9 mouse cellular contexts compared by ENCODE assay signal in the genomic region with DNA sequence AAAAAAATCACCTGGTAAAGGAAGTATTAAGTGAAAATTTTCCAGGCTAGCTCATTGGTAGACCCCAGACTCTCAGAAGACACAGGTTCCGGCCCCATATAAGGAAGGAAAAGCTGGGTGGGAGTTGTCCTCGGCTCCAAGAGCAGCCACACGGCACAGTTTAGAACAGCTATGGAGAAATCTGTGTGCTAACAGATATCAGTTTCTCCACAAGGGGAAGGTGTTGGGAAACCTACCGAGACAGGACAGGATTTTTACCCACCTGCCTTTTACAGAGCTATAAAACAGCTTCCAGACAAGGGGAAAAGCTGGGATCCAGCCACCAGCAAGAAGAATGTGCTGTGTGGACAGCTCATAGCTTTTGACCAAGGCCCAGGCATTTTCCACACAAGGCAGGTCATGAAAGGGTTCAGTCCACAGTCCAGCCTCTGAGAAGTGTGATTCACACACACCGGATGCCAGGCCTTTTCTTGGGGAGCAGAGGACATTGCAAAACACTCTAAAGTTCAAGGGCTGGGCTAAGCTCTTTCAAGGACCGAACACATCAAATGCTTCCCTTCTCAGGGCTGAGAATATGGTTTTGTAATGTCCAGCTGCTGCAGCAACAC. TPM values are rescaled to one million over a fixed set of nuclear protein-coding genes. Genes with fewer than 3 reads are reported as not detected.
DNase-seq lines count a peak whose midpoint lies in the region; ATAC-seq lines count a peak whose summit lies in the region.
"Had no signal": no experiment of that assay in that cellular context is flagged by ENCODE, and none has a peak within 500 bp of the region (broad histone marks: within the 10 kb centered on the region; RNA-seq: fewer than 3 reads in every experiment).

No protein-coding gene starts in this region.

- H3K27me3 ChIP-seq in heart, embryonic 10.5 days (ENCODE audit: insufficient read depth, poor library complexity, severe bottlenecking), result no peaks in the 10 kb centered on the region
- H3K27me3 ChIP-seq in embryonic facial prominence, embryonic 14.5 days (replicated peaks; ENCODE audit: control insufficient read depth, insufficient read depth, low read length), result no peaks in the 10 kb centered on the region

- no peak overlapping the region for H3K4me2 ChIP-seq in embryonic facial prominence, embryonic 14.5 days (ENCODE audit: low read depth, low read length)

- H3K9ac ChIP-seq in embryonic facial prominence, embryonic 14.5 days (ENCODE audit: low read depth, low read length), result no peak overlapping the region

- DNase-seq in heart, embryonic 10.5 days (ENCODE audit: low spot score), result no peak
- DNase-seq in heart, postnatal 4 days, result no peak
- no peak for DNase-seq in embryonic facial prominence, embryonic 14.5 days (ENCODE audit: low spot score)
- DNase-seq in kidney, postnatal 14 days, result peak; percentile 83
- peak; percentile 45 for DNase-seq in skeletal muscle tissue, adult 2 months (ENCODE audit: low read depth, low spot score)
- no peak for DNase-seq in layer of hippocampus, postnatal 36 days
- DNase-seq in retina, postnatal 1 day, result no peak
- DNase-seq: right cerebral cortex, postnatal 4 days had no signal

- H3K9me3 ChIP-seq in heart, embryonic 10.5 days, result no peaks in the 10 kb centered on the region
- H3K9me3 ChIP-seq in embryonic facial prominence, embryonic 14.5 days (ENCODE audit: control insufficient read depth, low read length), result no peaks in the 10 kb centered on the region

- H3K27ac ChIP-seq in heart, embryonic 10.5 days, result peak overlapping the region; percentile 16; the same call in 1 of the 2 replicates
- peak overlapping the region; percentile 49; the same call in 1 of the 2 replicates for H3K27ac ChIP-seq in embryonic facial prominence, embryonic 14.5 days (replicated peaks; ENCODE audit: low read depth, low read length)

- H3K4me1 ChIP-seq in heart, embryonic 10.5 days, result peaks cover 32% of the 10 kb centered on the region
- no peaks in the 10 kb centered on the region for H3K4me1 ChIP-seq in embryonic facial prominence, embryonic 14.5 days (ENCODE audit: control insufficient read depth, insufficient read depth, low read length)

- no peak for ATAC-seq in embryonic facial prominence, embryonic 14.5 days (ENCODE audit: low read depth)
- ATAC-seq in megakaryocyte-erythroid progenitor cell, adult 5-6 weeks (replicated peaks; ENCODE audit: low FRiP score, low TSS enrichment, poor library complexity, severe bottlenecking), result no peak

- WGBS in heart, embryonic 10.5 days, result 58% methylated on average over 6 of the region's 6 CpGs
- 47% methylated on average over 6 of the region's 6 CpGs for WGBS in embryonic facial prominence, embryonic 14.5 days

- H3K4me3 ChIP-seq in heart, embryonic 10.5 days, result no peak overlapping the region
- no peak overlapping the region for H3K4me3 ChIP-seq in embryonic facial prominence, embryonic 14.5 days (ENCODE audit: low read depth, low read length)

- H3K36me3 ChIP-seq in heart, embryonic 10.5 days, result peaks cover 20% of the 10 kb centered on the region
- H3K36me3 ChIP-seq in embryonic facial prominence, embryonic 14.5 days (ENCODE audit: control insufficient read depth, insufficient read depth, low read length), result peaks cover 20% of the 10 kb centered on the region

RNA-seq across cellular contexts. Expression of a gene that starts 32.4 kb away (rescaled TPM):
- polyA plus RNA-seq in heart, embryonic 10.5 days (2016; fragmentation: Nextera tagmentation; extraction: Ambion mirVana), result 61.9 and 62.7 TPM in 2 replicates
- 100 to 1,000 TPM; 122 to 145 TPM for total RNA-seq in heart, postnatal 4 days (2021)
- 22.8 and 27.7 TPM in 2 replicates for polyA plus RNA-seq in embryonic facial prominence, embryonic 14.5 days (2014; fragmentation: Nextera tagmentation; extraction: Ambion mirVana)
- 1 to 10 TPM in 1 of 2 experiments, under 1 TPM in 1; 0.50 to 1.0 TPM for total RNA-seq in layer of hippocampus, postnatal 36 days (2021)
- total RNA-seq in megakaryocyte-erythroid progenitor cell, adult 5-6 weeks (2014; fragmentation: Nextera tagmentation), result not detected in 2 replicates
- total RNA-seq in megakaryocyte-erythroid progenitor cell, adult 5-6 weeks (2017), result not detected in 2 replicates

RNA-seq across cellular contexts. Expression of a gene that starts 35.1 kb away (rescaled TPM):
- polyA plus RNA-seq in heart, embryonic 10.5 days (2016; fragmentation: Nextera tagmentation; extraction: Ambion mirVana), result 6.0 and 8.4 TPM in 2 replicates
- 10 to 100 TPM; 33.7 to 34.9 TPM for total RNA-seq in heart, postnatal 4 days (2021)
- 9.4 and 12.5 TPM in 2 replicates for polyA plus RNA-seq in embryonic facial prominence, embryonic 14.5 days (2014; fragmentation: Nextera tagmentation; extraction: Ambion mirVana)
- total RNA-seq in layer of hippocampus, postnatal 36 days (2021), result 10 to 100 TPM; 55.3 to 66.7 TPM
- 64.2 and 81.5 TPM in 2 replicates for total RNA-seq in megakaryocyte-erythroid progenitor cell, adult 5-6 weeks (2014; fragmentation: Nextera tagmentation)
- 21.1 and 40.5 TPM in 2 replicates for total RNA-seq in megakaryocyte-erythroid progenitor cell, adult 5-6 weeks (2017)

RNA-seq across cellular contexts. Expression of a gene that starts 45.0 kb away (rescaled TPM):
- polyA plus RNA-seq in heart, embryonic 10.5 days (2016; fragmentation: Nextera tagmentation; extraction: Ambion mirVana), result 0.96 and 2.4 TPM in 2 replicates
- 1 to 10 TPM; 3.1 to 3.2 TPM for total RNA-seq in heart, postnatal 4 days (2021)
- polyA plus RNA-seq in embryonic facial prominence, embryonic 14.5 days (2014; fragmentation: Nextera tagmentation; extraction: Ambion mirVana), result 0.17 and 0.41 TPM in 2 replicates
- total RNA-seq in layer of hippocampus, postnatal 36 days (2021), result under 1 TPM; 0.28 to 0.42 TPM
- total RNA-seq in megakaryocyte-erythroid progenitor cell, adult 5-6 weeks (2014; fragmentation: Nextera tagmentation), result 0.37 TPM in 1 of 2 replicates, not detected in the other
- total RNA-seq in megakaryocyte-erythroid progenitor cell, adult 5-6 weeks (2017), result 0.52 and 0.57 TPM in 2 replicates

RNA-seq across cellular contexts. Expression of a gene that starts 50.2 kb away (rescaled TPM):
- 0.20 and 0.34 TPM in 2 replicates for polyA plus RNA-seq in heart, embryonic 10.5 days (2016; fragmentation: Nextera tagmentation; extraction: Ambion mirVana)
- 10 to 100 TPM; 32.5 to 33.6 TPM for total RNA-seq in heart, postnatal 4 days (2021)
- polyA plus RNA-seq in embryonic facial prominence, embryonic 14.5 days (2014; fragmentation: Nextera tagmentation; extraction: Ambion mirVana), result 0.08 TPM in 1 of 2 replicates, not detected in the other
- 1 to 10 TPM; 2.6 to 2.9 TPM for total RNA-seq in layer of hippocampus, postnatal 36 days (2021)
- total RNA-seq in megakaryocyte-erythroid progenitor cell, adult 5-6 weeks (2014; fragmentation: Nextera tagmentation), result not detected in 2 replicates
- 0.65 TPM in 1 of 2 replicates, not detected in the other for total RNA-seq in megakaryocyte-erythroid progenitor cell, adult 5-6 weeks (2017)

Comparison
In these comparisons a context has a peak if more than half of its experiments do, and no peak if none do; other contexts are left out.
1. DNase-seq: peak in kidney, postnatal 14 days (single experiment) and skeletal muscle tissue, adult 2 months (single experiment); none in heart, embryonic 10.5 days (single experiment), heart, postnatal 4 days (single experiment), embryonic facial prominence, embryonic 14.5 days (single experiment), layer of hippocampus, postnatal 36 days (0 of 2) and retina, postnatal 1 day (single experiment).
2. RNA of a gene that starts 32.4 kb away (total RNA-seq): 122 to 145 TPM in heart, postnatal 4 days; 0.50 to 1.0 TPM in layer of hippocampus, postnatal 36 days and not detected in megakaryocyte-erythroid progenitor cell, adult 5-6 weeks; every median in the first group is over 10 times any median in the second.